Mouse (Mus musculus) heart, embryonic 14.5 days (tissue): ENCODE measurements around the gene Palld. TPM values are rescaled to one million over a fixed set of nuclear protein-coding genes. Genes with fewer than 3 reads are reported as not detected.

Experiments used
- ATAC-seq: fragments of 200-750 bp; cut with Nextera tagmentation; 2 replicates; pipeline ENCODE4 v1.8.0; 2017; ENCODE audit warnings: low read depth, moderate TSS enrichment; ENCODE audit not compliant: insufficient number of reproducible peaks, insufficient read depth, low FRiP score
- H3K27ac ChIP-seq, 2 experiments: fragments of 200-500 bp in 1 of 2; fragments of 300-500 bp in 1 of 2; sonication (generic) in 1 of 2; replicated peaks in 1 of 2; 2 replicates each; pipeline ENCODE4 v1.5.1; 2012 to 2014; ENCODE audit warnings: low read depth in 2 of 2, low read length in 2 of 2, control low read depth in 1 of 2, mild to moderate bottlenecking in 1 of 2, mixed read lengths in 1 of 2; ENCODE audit not compliant: control insufficient read depth in 1 of 2, insufficient read depth in 1 of 2
- H3K27me3 ChIP-seq: fragments of 300-500 bp; sonication (generic); 2 replicates; pipeline ENCODE4 v1.6.1; 2014; ENCODE audit warnings: mild to moderate bottlenecking, low read length, control low read depth; ENCODE audit not compliant: control insufficient read depth, insufficient read depth
- H3K36me3 ChIP-seq: fragments of 300-500 bp; sonication (generic); 2 replicates; pipeline ENCODE4 v1.6.1; 2014; ENCODE audit warnings: mild to moderate bottlenecking, control low read depth, low read length, mixed read lengths; ENCODE audit not compliant: control insufficient read depth, insufficient read depth
- H3K4me1 ChIP-seq, 2 experiments: fragments of 200-500 bp in 1 of 2; fragments of 300-500 bp in 1 of 2; sonication (generic) in 1 of 2; 2 replicates each; pipeline ENCODE4 v1.6.1; 2012 to 2014; ENCODE audit warnings: low read length in 2 of 2, control low read depth in 1 of 2, mixed read lengths in 1 of 2; ENCODE audit not compliant: control insufficient read depth in 2 of 2, insufficient read depth in 2 of 2
- H3K4me2 ChIP-seq: fragments of 300-500 bp; sonication (generic); 2 replicates; pipeline ENCODE4 v1.6.1; 2014; ENCODE audit warnings: mild to moderate bottlenecking, low read length
- H3K4me3 ChIP-seq, 2 experiments: fragments of 200-500 bp in 1 of 2; fragments of 300-500 bp in 1 of 2; sonication (generic) in 1 of 2; 2 replicates each; pipeline ENCODE4 v1.5.1; 2012 to 2014; ENCODE audit warnings: low read length in 2 of 2, mild to moderate bottlenecking in 2 of 2, control low read depth in 1 of 2, low read depth in 1 of 2, moderate library complexity in 1 of 2; ENCODE audit not compliant: control insufficient read depth in 1 of 2, insufficient read depth in 1 of 2
- H3K9ac ChIP-seq: fragments of 300-500 bp; sonication (generic); 2 replicates; pipeline ENCODE4 v1.6.1; 2014; ENCODE audit warnings: mild to moderate bottlenecking, low read length
- H3K9me3 ChIP-seq: fragments of 300-500 bp; sonication (generic); 2 replicates; pipeline ENCODE4 v1.6.1; 2016; ENCODE audit warnings: low read length, control low read depth; ENCODE audit not compliant: control insufficient read depth
- WGBS: fragments of 180-500 bp; shearing (Covaris S2); extraction: QIAGEN DNeasy Blood & Tissue Kit; methylation state at CpG from one replicate; pipeline ENCODE4 v1.1.7; 2014; 5-methylcytosine and 5-hydroxymethylcytosine counted together
- polyA plus RNA-seq: library from polyadenylated mRNA; unstranded; fragments of >200 nt; fragmentation: Nextera tagmentation; extraction: Ambion mirVana; gene quantifications from 2 replicates; pipeline ENCODE4 v1.2.1, GENCODE M21; 2014

The Palld gene
- polyA plus RNA-seq, 1 experiment from 2014 or later, result 187 TPM

DNA sequence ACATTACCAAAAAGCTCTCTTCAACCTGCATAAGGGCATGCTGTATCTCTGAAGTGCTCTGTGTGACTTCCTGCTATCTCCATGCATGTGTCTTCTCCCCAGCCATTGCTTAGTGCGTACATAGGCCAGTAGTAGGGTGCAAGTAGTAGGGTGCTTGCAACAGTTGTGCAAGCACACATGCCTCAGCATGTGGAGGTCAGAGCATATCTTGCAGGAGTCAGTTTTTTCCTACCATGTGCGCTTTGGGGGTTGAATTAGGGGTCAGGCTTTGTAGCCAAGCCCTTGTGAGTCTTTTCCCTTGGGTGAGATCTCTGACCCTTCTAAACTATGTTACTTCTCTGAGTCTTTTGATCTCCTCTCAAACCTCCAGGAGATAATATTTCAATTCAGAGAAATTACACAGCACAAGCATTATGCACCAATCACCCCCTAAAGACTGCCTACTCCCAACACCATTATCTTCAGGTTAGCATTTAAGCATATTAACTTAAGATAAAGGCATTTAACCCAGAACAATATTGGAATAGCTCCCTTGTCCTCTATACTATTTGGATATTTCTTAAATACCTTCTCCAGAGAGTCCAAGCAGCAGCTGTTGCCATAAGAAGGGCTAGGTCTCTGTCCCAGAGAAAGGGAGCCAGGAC, 16.8 kb upstream of the Palld start:
- Histone ChIP-seq H3K4me2 (no peak overlapping the region), H3K27ac (no peak overlapping the region)
- no peak for ATAC-seq

DNA sequence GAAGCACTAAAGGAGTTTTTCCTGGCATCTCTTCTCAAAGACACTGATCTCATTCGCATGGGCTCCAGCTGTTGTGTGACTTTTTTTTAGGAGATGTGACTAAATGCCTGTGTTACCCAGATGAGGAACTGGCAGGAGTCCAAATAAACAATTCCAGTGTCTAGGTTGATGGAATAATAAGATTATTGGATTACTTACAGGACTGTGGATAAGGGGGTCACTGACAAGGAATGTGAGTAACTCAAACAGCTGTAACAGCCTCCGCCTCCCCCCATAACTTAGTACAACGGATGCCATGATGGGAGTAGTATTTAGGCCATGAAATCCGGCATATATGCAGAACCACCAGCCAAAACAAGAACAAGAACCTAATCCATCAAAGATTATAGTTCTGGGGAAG, 14.8 kb upstream of the Palld start:
- no peak overlapping the region for H3K27ac ChIP-seq

More for the DNA sequence above, 16.8 kb upstream of the Palld start:
- H3K9ac ChIP-seq, result no peak overlapping the region
- peaks cover 12 to 49% of the 10 kb centered on the region in 2 experiments for H3K4me1 ChIP-seq
- no peak overlapping the region for H3K4me3 ChIP-seq
- no peaks in the 10 kb centered on the region for H3K36me3 ChIP-seq
- H3K9me3 ChIP-seq, result no peaks in the 10 kb centered on the region
- 82% methylated on average over 2 of the region's 2 CpGs for WGBS
- H3K27me3 ChIP-seq, result no peaks in the 10 kb centered on the region

GRCm38 (mm10) chr8:61913957-61914356, 11.5 kb upstream of the Palld start:
- Histone ChIP-seq H3K27me3 (no peaks in the 10 kb centered on the region), H3K9me3 (no peaks in the 10 kb centered on the region), H3K4me2 (no peak overlapping the region), H3K27ac (peak overlapping the region; percentile 35 to 45), H3K4me3 (no peak overlapping the region), H3K4me1 (peaks cover 14 to 34% of the 10 kb centered on the region in 2 experiments), H3K36me3 (no peaks in the 10 kb centered on the region), H3K9ac (no peak overlapping the region)
- ATAC-seq, result peak; percentile 26; the same call in 1 of the 2 replicates
- WGBS, result 38% methylated on average over 9 of the region's 9 CpGs

More for the DNA sequence above, 14.8 kb upstream of the Palld start:
- Histone ChIP-seq H3K4me2 (no peak overlapping the region), H3K4me1 (peaks cover 12 to 39% of the 10 kb centered on the region in 2 experiments), H3K9ac (no peak overlapping the region), H3K9me3 (no peaks in the 10 kb centered on the region), H3K4me3 (no peak overlapping the region), H3K27me3 (no peaks in the 10 kb centered on the region), H3K36me3 (no peaks in the 10 kb centered on the region)
- ATAC-seq, result no peak
- 80% methylated on average over 4 of the region's 4 CpGs for WGBS

- H3K27me3 ChIP-seq, result no peaks in the 10 kb centered on the region
- H3K4me2 ChIP-seq, result no peak overlapping the region
- no peak overlapping the region for H3K4me3 ChIP-seq
- H3K4me1 ChIP-seq, result peaks cover 17 to 41% of the 10 kb centered on the region in 2 experiments
- H3K27ac ChIP-seq, result no peak overlapping the region
- no peaks in the 10 kb centered on the region for H3K36me3 ChIP-seq
- ATAC-seq, result no peak
- H3K9ac ChIP-seq, result no peak overlapping the region
- H3K9me3 ChIP-seq, result no peaks in the 10 kb centered on the region
- 89% methylated on average over 5 of the region's 5 CpGs for WGBS
Measured at GRCm38 (mm10) chr8:61912817-61913216, 10.3 kb upstream of the Palld start.

DNA sequence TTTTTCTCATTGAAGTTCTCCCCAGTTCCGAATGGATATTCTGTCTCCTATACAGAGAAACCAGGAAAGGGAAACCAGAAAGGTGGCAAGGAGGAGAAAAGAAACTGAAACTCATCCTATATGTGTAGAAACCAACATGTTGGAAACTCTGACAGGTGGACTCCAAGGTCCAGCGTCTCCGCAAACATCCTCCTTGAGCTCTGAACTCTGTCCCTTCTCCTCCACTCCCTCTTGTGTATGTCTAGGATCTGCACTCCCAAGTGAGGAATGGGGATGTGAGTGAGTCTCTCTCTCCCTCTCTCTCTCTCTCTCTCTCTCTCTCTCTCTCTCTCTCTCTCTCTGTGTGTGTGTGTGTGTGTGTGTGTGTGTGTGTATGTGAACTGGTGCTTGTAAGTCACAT, 6.8 kb upstream of the Palld start:
- Histone ChIP-seq H3K36me3 (no peaks in the 10 kb centered on the region), H3K9ac (peak overlapping the region; percentile 21; the same call in 1 of the 2 replicates), H3K4me1 (peaks cover 15 to 39% of the 10 kb centered on the region in 2 experiments), H3K4me2 (peak overlapping the region; percentile 59), H3K27ac (peak overlapping the region; percentile 85 to 97), H3K9me3 (no peaks in the 10 kb centered on the region), H3K27me3 (no peaks in the 10 kb centered on the region), H3K4me3 (no peak overlapping the region)
- no peak for ATAC-seq
- 43% methylated on average over 3 of the region's 3 CpGs for WGBS

GRCm38 (mm10) chr8:61908303-61909215, 6.1 kb upstream of the Palld start:
- H3K4me3 ChIP-seq, result no peak overlapping the region; a peak in 2 of 4 replicates
- peak overlapping the region; percentile 59 for H3K4me2 ChIP-seq
- H3K9me3 ChIP-seq, result no peaks in the 10 kb centered on the region

GRCm38 (mm10) chr8:61901028-61901717, 1.3 kb downstream of the Palld start:
- no peak for ATAC-seq
- H3K36me3 ChIP-seq, result peaks cover 21% of the 10 kb centered on the region; the same call in 1 of the 2 replicates
- H3K9ac ChIP-seq, result peak overlapping the region; percentile 84
- H3K27ac ChIP-seq, result peak overlapping the region; percentile 78 to 87
- H3K4me2 ChIP-seq, result peak overlapping the region; percentile 71
- peaks cover 9 to 22% of the 10 kb centered on the region in 2 experiments for H3K4me1 ChIP-seq
- H3K4me3 ChIP-seq, result peak overlapping the region; percentile 47 to 54
- no peaks in the 10 kb centered on the region for H3K9me3 ChIP-seq
- WGBS, result 29% methylated on average over 6 of the region's 6 CpGs
- no peaks in the 10 kb centered on the region for H3K27me3 ChIP-seq

More at GRCm38 (mm10) chr8:61908303-61909215, 6.1 kb upstream of the Palld start:
- ATAC-seq, result peak; percentile 89
- H3K4me1 ChIP-seq, result peaks cover 11 to 32% of the 10 kb centered on the region in 2 experiments
- H3K9ac ChIP-seq, result peak overlapping the region; percentile 60
- WGBS, result 12% methylated on average over 13 of the region's 13 CpGs
- H3K27me3 ChIP-seq, result no peaks in the 10 kb centered on the region
- no peaks in the 10 kb centered on the region for H3K36me3 ChIP-seq
- H3K27ac ChIP-seq, result peak overlapping the region; percentile 86 to 97
